Mouse (Mus musculus): ENCODE measurements around the gene Snip1.

Snip1 gene

GRCm38 (mm10) chr4:125066490-125067370 is at the start of gene Snip1:
Snip1 (plus strand) TSS chr4:125066672.
- peak; percentile 93 to 95 for DNase-seq

GRCm38 (mm10) chr4:125017431-125017830 is 49.0 kb upstream of the Snip1 start:
- peak; percentile 27 to 45 for DNase-seq

- DNase-seq, result peak; percentile 13 to 37
Observed at GRCm38 (mm10) chr4:125020780-125021538, 45.5 kb upstream of the Snip1 start.

GRCm38 (mm10) chr4:125029891-125030614 is 36.4 kb upstream of the Snip1 start:
- peak; percentile 92 to 95 for DNase-seq

- DNase-seq, result no peak
Observed at GRCm38 (mm10) chr4:125034341-125034740, 32.1 kb upstream of the Snip1 start.

GRCm38 (mm10) chr4:125044454-125044853 is 22.0 kb upstream of the Snip1 start:
- DNase-seq, result no peak

- DNase-seq, result no peak
Observed at GRCm38 (mm10) chr4:125055385-125055784, 11.1 kb upstream of the Snip1 start.

GRCm38 (mm10) chr4:125056476-125056875 is 10.0 kb upstream of the Snip1 start:
- DNase-seq, result no peak

GRCm38 (mm10) chr4:125057273-125057672 is 9.2 kb upstream of the Snip1 start:
- DNase-seq, result no peak

- no peak for DNase-seq
Observed at GRCm38 (mm10) chr4:125058033-125058432, 8.4 kb upstream of the Snip1 start.

GRCm38 (mm10) chr4:125059025-125059424 is 7.4 kb upstream of the Snip1 start:
- DNase-seq, result peak; percentile 64 to 80

GRCm38 (mm10) chr4:125063829-125064228 is 2.6 kb upstream of the Snip1 start:
- no peak for DNase-seq

- peak; percentile 32 to 42 for DNase-seq
Observed at GRCm38 (mm10) chr4:125065517-125066307, 760 bp upstream of the Snip1 start, which contains the start of gene Dnali1. Dnali1 (minus strand) TSS chr4:125065703.

- DNase-seq, result no peak
Observed at GRCm38 (mm10) chr4:125077700-125078099, 11.2 kb downstream of the Snip1 start.

GRCm38 (mm10) chr4:125078698-125079097 is 12.2 kb downstream of the Snip1 start:
- no peak for DNase-seq

- DNase-seq, result peak; percentile 94 to 98
Observed at GRCm38 (mm10) chr4:125084403-125085345, 18.2 kb downstream of the Snip1 start, which contains the start of gene Meaf6. Meaf6 (plus strand) TSS chr4:125085134.

- peak; percentile 76 to 80 for DNase-seq
Observed at GRCm38 (mm10) chr4:125085346-125085841, 18.9 kb downstream of the Snip1 start.

GRCm38 (mm10) chr4:125093031-125093430 is 26.6 kb downstream of the Snip1 start:
- DNase-seq, result no peak

GRCm38 (mm10) chr4:125096066-125096465 is 29.6 kb downstream of the Snip1 start:
- no peak for DNase-seq

- DNase-seq, result no peak
Observed at GRCm38 (mm10) chr4:125097412-125097811, 30.9 kb downstream of the Snip1 start.

GRCm38 (mm10) chr4:125099458-125099857 is 33.0 kb downstream of the Snip1 start:
- DNase-seq, result peak; percentile 89 to 96
